Mouse (Mus musculus) MEL (cell line): ENCODE results near the gene Fam172a.

Experiments
- CTCF ChIP-seq, 3 experiments: IDR thresholded peaks in 2 of 3; conservative IDR thresholded peaks in 1 of 3; 2 replicates each; pipeline ENCODE4 v1.5.1; 2011 to 2012; ENCODE audit warnings: low read length in 3 of 3, low read depth in 2 of 3, mild to moderate bottlenecking in 2 of 3, improper control_type of control experiment in 1 of 3, inconsistent platforms in 1 of 3, mixed read lengths in 1 of 3, moderate library complexity in 1 of 3; ENCODE audit not compliant: control insufficient read depth in 1 of 3, insufficient read depth in 1 of 3, poor library complexity in 1 of 3, severe bottlenecking in 1 of 3
- JUND ChIP-seq: IDR thresholded peaks from 2 replicates; pipeline ENCODE4 v1.6.1; 2011; ENCODE audit warnings: low read depth, mild to moderate bottlenecking, improper control_type of control experiment, low read length
- RAD21 ChIP-seq: IDR thresholded peaks from 2 replicates; pipeline ENCODE4 v1.6.1; 2011; ENCODE audit warnings: mild to moderate bottlenecking, low read depth, low read length, improper control_type of control experiment
- UBTF ChIP-seq: IDR thresholded peaks from 2 replicates; pipeline ENCODE4 v1.6.1; 2012; ENCODE audit warnings: low read depth, mild to moderate bottlenecking, inconsistent platforms, low read length, improper control_type of control experiment, moderate library complexity, borderline replicate concordance; ENCODE audit not compliant: insufficient read depth

GRCm38 (mm10) chr13:78183986-78184385, 482.2 kb downstream of the Fam172a start:
- TF ChIP-seq RAD21 = no peak
- no peak for TF ChIP-seq UBTF
- no peak for TF ChIP-seq JUND
- TF ChIP-seq CTCF (IDR thresholded peaks at IDR 0.05 in 2 of 3, conservative IDR thresholded peaks at IDR 0.05 in 1 of 3; ENCODE audit: control insufficient read depth in 1 of 3, insufficient read depth in 1 of 3, low read depth in 2 of 3, low read length in 3 of 3, poor library complexity in 1 of 3, severe bottlenecking in 1 of 3) = no peak
